Mouse (Mus musculus) megakaryocyte, embryonic 14.5 days (primary cell): ENCODE data around the gene Fcgr2b. TPM values are rescaled to one million over a fixed set of nuclear protein-coding genes. Genes with fewer than 3 reads are reported as not detected.
"Not testable (repeated sequence)": the region's sequence is repeated elsewhere in the genome, so short reads cannot be mapped to it uniquely, and the experiment has no call there.

Experiments used
- H3K27me3 ChIP-seq: replicated peaks from 2 replicates; pipeline ENCODE3; 2012; ENCODE audit warnings: inconsistent platforms
- H3K36me3 ChIP-seq: replicated peaks from 2 replicates; pipeline ENCODE3; 2012; ENCODE audit warnings: low read length, inconsistent platforms, mixed read lengths
- H3K4me1 ChIP-seq: 2 replicates; pipeline ENCODE4 v1.6.1; 2012; ENCODE audit warnings: inconsistent platforms
- H3K4me3 ChIP-seq: replicated peaks from 2 replicates; pipeline ENCODE3; 2012; ENCODE audit warnings: moderate library complexity, mild to moderate bottlenecking, inconsistent platforms
- H3K9me3 ChIP-seq: 2 replicates; pipeline ENCODE4 v1.6.1; 2012; ENCODE audit warnings: inconsistent platforms
- FLI1 ChIP-seq: IDR thresholded peaks from 2 replicates; pipeline ENCODE4 v1.6.1; 2012; ENCODE audit warnings: low read length, inconsistent platforms, mixed read lengths
- GATA1 ChIP-seq: IDR thresholded peaks from 3 replicates; pipeline ENCODE4 v1.6.1; 2012; ENCODE audit warnings: mixed read lengths, low read length, inconsistent platforms, borderline replicate concordance
- polyA plus RNA-seq: library from polyadenylated mRNA; stranded (reverse); fragments of >175 nt; gene quantifications from 2 replicates; pipeline ENCODE4 v1.2.3, GENCODE M21; 2012; ENCODE audit warnings: low replicate concordance; ENCODE audit not compliant: insufficient read depth

Fcgr2b gene
- polyA plus RNA-seq, 1 experiment, result 17.6 TPM

GRCm38 (mm10) chr1:170999811-171000210 lies 23.5 kb upstream of the Fcgr2b start:
- H3K36me3 ChIP-seq, result no peaks in the 10 kb centered on the region
- H3K27me3 ChIP-seq, result peaks cover 3% of the 10 kb centered on the region
- no peak overlapping the region for H3K4me3 ChIP-seq
- no peaks in the 10 kb centered on the region for H3K9me3 ChIP-seq
- peaks cover 17% of the 10 kb centered on the region for H3K4me1 ChIP-seq
- TF ChIP-seq GATA1, result no peak
- no peak for TF ChIP-seq FLI1

GRCm38 (mm10) chr1:170997756-170998655 lies 21.7 kb upstream of the Fcgr2b start:
- Histone ChIP-seq H3K9me3 (no peaks in the 10 kb centered on the region), H3K36me3 (no peaks in the 10 kb centered on the region), H3K4me1 (peaks cover 17% of the 10 kb centered on the region), H3K27me3 (peaks cover 5% of the 10 kb centered on the region), H3K4me3 (peak overlapping the region; percentile 89)
- TF ChIP-seq FLI1, result no peak
- no peak for TF ChIP-seq GATA1

- no peaks in the 10 kb centered on the region for H3K36me3 ChIP-seq
- H3K4me1 ChIP-seq, result peaks cover 23% of the 10 kb centered on the region
- H3K4me3 ChIP-seq, result no peak overlapping the region
- TF ChIP-seq FLI1 (no peak), GATA1 (no peak)
- peaks cover 4% of the 10 kb centered on the region for H3K27me3 ChIP-seq
- H3K9me3 ChIP-seq, result no peaks in the 10 kb centered on the region
Measured at GRCm38 (mm10) chr1:170996753-170997152, 20.4 kb upstream of the Fcgr2b start.

- H3K4me1 ChIP-seq, result peaks cover 23% of the 10 kb centered on the region
- no peak overlapping the region for H3K4me3 ChIP-seq
Measured at GRCm38 (mm10) chr1:170996034-170996433, 19.7 kb upstream of the Fcgr2b start.

GRCm38 (mm10) chr1:170992550-170992949 lies 16.2 kb upstream of the Fcgr2b start:
- H3K36me3 ChIP-seq, result no peaks in the 10 kb centered on the region
- peaks cover 6% of the 10 kb centered on the region for H3K4me1 ChIP-seq
- no peak for TF ChIP-seq GATA1
- no peak for TF ChIP-seq FLI1
- peaks cover 16% of the 10 kb centered on the region for H3K27me3 ChIP-seq
- H3K9me3 ChIP-seq, result no peaks in the 10 kb centered on the region
- H3K4me3 ChIP-seq, result no peak overlapping the region

More at GRCm38 (mm10) chr1:170996034-170996433, 19.7 kb upstream of the Fcgr2b start:
- Histone ChIP-seq H3K36me3 (no peaks in the 10 kb centered on the region), H3K9me3 (no peaks in the 10 kb centered on the region), H3K27me3 (peaks cover 4% of the 10 kb centered on the region)
- TF ChIP-seq GATA1, result no peak
- no peak for TF ChIP-seq FLI1

- peaks cover 14% of the 10 kb centered on the region for H3K27me3 ChIP-seq
- no peak overlapping the region for H3K4me3 ChIP-seq
- peaks cover 17% of the 10 kb centered on the region for H3K4me1 ChIP-seq
- H3K9me3 ChIP-seq, result no peaks in the 10 kb centered on the region
- H3K36me3 ChIP-seq, result no peaks in the 10 kb centered on the region
- TF ChIP-seq GATA1, result no peak
- no peak for TF ChIP-seq FLI1
Measured at GRCm38 (mm10) chr1:170989656-170990055, 13.3 kb upstream of the Fcgr2b start.

- H3K36me3 ChIP-seq, result no peaks in the 10 kb centered on the region
- H3K27me3 ChIP-seq, result peaks cover 17% of the 10 kb centered on the region
- 0 out of 2 replicates have a peak, but pooled peaks cover 2% of the 10 kb centered on the region for H3K9me3 ChIP-seq
- H3K4me1 ChIP-seq, result peaks cover 21% of the 10 kb centered on the region
- TF ChIP-seq FLI1 (no peak), GATA1 (no peak)
- no peak overlapping the region for H3K4me3 ChIP-seq
Measured at GRCm38 (mm10) chr1:170985861-170986260, 9.5 kb upstream of the Fcgr2b start.

GRCm38 (mm10) chr1:170985092-170985491 lies 8.7 kb upstream of the Fcgr2b start:
- Histone ChIP-seq H3K9me3 (0 out of 2 replicates have a peak, but pooled peaks cover 2% of the 10 kb centered on the region), H3K27me3 (peaks cover 14% of the 10 kb centered on the region), H3K36me3 (no peaks in the 10 kb centered on the region), H3K4me1 (peaks cover 21% of the 10 kb centered on the region), H3K4me3 (no peak overlapping the region)
- TF ChIP-seq FLI1 (no peak), GATA1 (no peak)

GRCm38 (mm10) chr1:170983066-170983465 lies 6.7 kb upstream of the Fcgr2b start:
- H3K27me3 ChIP-seq, result peaks cover 6% of the 10 kb centered on the region
- 0 out of 2 replicates have a peak, but pooled peaks cover 2% of the 10 kb centered on the region for H3K9me3 ChIP-seq
- no peak overlapping the region for H3K4me3 ChIP-seq
- H3K36me3 ChIP-seq, result no peaks in the 10 kb centered on the region
- no peak for TF ChIP-seq FLI1
- no peak for TF ChIP-seq GATA1
- H3K4me1 ChIP-seq, result peaks cover 29% of the 10 kb centered on the region

GRCm38 (mm10) chr1:170982301-170982700 lies 6.0 kb upstream of the Fcgr2b start:
- Histone ChIP-seq H3K9me3 (0 out of 2 replicates have a peak, but pooled peaks cover 2% of the 10 kb centered on the region), H3K36me3 (no peaks in the 10 kb centered on the region), H3K4me1 (peaks cover 36% of the 10 kb centered on the region), H3K4me3 (no peak overlapping the region), H3K27me3 (peaks cover 6% of the 10 kb centered on the region)
- no peak for TF ChIP-seq GATA1
- no peak for TF ChIP-seq FLI1

- not testable (repeated sequence) for H3K9me3 ChIP-seq, H3K36me3 ChIP-seq, H3K27me3 ChIP-seq, H3K4me3 ChIP-seq
- H3K4me1 ChIP-seq, result peaks cover 42% of the 10 kb centered on the region
Measured at GRCm38 (mm10) chr1:170981679-170982078, 5.3 kb upstream of the Fcgr2b start.
